Mouse (Mus musculus) kidney, postnatal 0 days (tissue): ENCODE measurements at regions not wholly inside any gene's neighbourhood (a gene's known extent, or its start where the extent isn't known, plus 50 kb on each side); places are given as distances from the start of the nearest gene placed in this dataset.

Experiments
- ATAC-seq: fragments of 200-750 bp; cut with Nextera tagmentation; replicated peaks from 2 replicates; pipeline ENCODE4 v1.8.0; 2017; ENCODE audit warnings: low read depth, moderate number of reproducible peaks, moderate TSS enrichment, moderate library complexity; ENCODE audit not compliant: low FRiP score
- DNase-seq: peaks from one replicate; pipeline ENCODE4 v3.0.0-alpha.2; 2016; ENCODE audit warnings: low spot score
- H3K27ac ChIP-seq: fragments of 300-500 bp; sonication (generic); 2 replicates; pipeline ENCODE4 v1.5.1; 2014; ENCODE audit warnings: mild to moderate bottlenecking
- H3K27me3 ChIP-seq: fragments of 300-500 bp; sonication (generic); 2 replicates; pipeline ENCODE4 v1.6.1; 2014; ENCODE audit warnings: low read length, mixed read lengths; ENCODE audit not compliant: insufficient read depth
- H3K36me3 ChIP-seq: fragments of 300-500 bp; sonication (generic); 2 replicates; pipeline ENCODE4 v1.6.1; 2014; ENCODE audit warnings: low read length, mixed read lengths; ENCODE audit not compliant: insufficient read depth
- H3K4me1 ChIP-seq: fragments of 300-500 bp; sonication (generic); replicated peaks from 2 replicates; pipeline ENCODE4 v1.6.1; 2014; ENCODE audit warnings: antibody characterized with exemption, low read length, mixed read lengths; ENCODE audit not compliant: insufficient read depth
- H3K4me2 ChIP-seq: fragments of 300-500 bp; sonication (generic); 2 replicates; pipeline ENCODE4 v1.6.1; 2014; ENCODE audit warnings: mild to moderate bottlenecking, low read length, moderate library complexity, mixed read lengths
- H3K4me3 ChIP-seq: fragments of 300-500 bp; sonication (generic); replicated peaks from 2 replicates; pipeline ENCODE4 v1.5.1; 2014; ENCODE audit warnings: low read depth, low read length
- H3K9ac ChIP-seq: fragments of 300-500 bp; sonication (generic); 2 replicates; pipeline ENCODE4 v1.6.1; 2014; ENCODE audit warnings: low read depth, low read length
- H3K9me3 ChIP-seq: fragments of 300-500 bp; sonication (generic); replicated peaks from 2 replicates; pipeline ENCODE4 v1.6.1; 2016; ENCODE audit warnings: low read length, inconsistent platforms, mixed read lengths
- CTCF ChIP-seq: IDR thresholded peaks from 2 replicates; pipeline ENCODE4 v1.5.1; 2016; ENCODE audit warnings: antibody characterized with exemption, low read depth, mild to moderate bottlenecking, moderate library complexity
- WGBS: fragments of 180-500 bp; shearing (Covaris S2); extraction: QIAGEN DNeasy Blood & Tissue Kit; methylation state at CpG from one replicate; pipeline ENCODE4 v1.1.7; 2014; 5-methylcytosine and 5-hydroxymethylcytosine counted together

DNA sequence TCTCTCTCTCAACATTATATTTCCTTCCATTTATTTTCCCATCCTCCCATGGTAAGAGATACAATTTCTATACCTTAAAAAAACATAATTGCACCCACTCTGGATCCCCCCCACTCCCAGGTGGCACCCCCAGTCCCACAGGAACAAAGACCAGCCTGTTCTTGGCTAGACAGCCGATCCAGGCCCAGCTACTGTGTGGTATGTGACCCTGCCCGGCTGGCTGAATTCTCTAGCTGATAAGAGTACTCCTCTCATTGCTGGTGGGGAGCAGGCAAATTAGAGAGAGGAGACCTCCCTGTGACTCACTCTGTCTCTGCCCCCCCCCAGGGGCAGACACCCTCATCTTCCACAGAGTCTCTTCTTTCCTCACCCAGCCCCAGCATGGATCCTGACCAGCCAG is 113.6 kb downstream of the Sall1 start:
- ATAC-seq, result no peak
- TF ChIP-seq CTCF, result no peak
- H3K36me3 ChIP-seq, result no peaks in the 10 kb centered on the region
- H3K27ac ChIP-seq, result no peak overlapping the region
- H3K27me3 ChIP-seq, result no peaks in the 10 kb centered on the region
- 37% methylated on average over 2 of the region's 2 CpGs for WGBS
- H3K9me3 ChIP-seq, result no peaks in the 10 kb centered on the region
- H3K9ac ChIP-seq, result no peak overlapping the region
- H3K4me3 ChIP-seq, result no peak overlapping the region
- H3K4me1 ChIP-seq, result 0 out of 2 replicates have a peak, but pooled peaks cover 5% of the 10 kb centered on the region
- no peak overlapping the region for H3K4me2 ChIP-seq
- no peak for DNase-seq

DNA sequence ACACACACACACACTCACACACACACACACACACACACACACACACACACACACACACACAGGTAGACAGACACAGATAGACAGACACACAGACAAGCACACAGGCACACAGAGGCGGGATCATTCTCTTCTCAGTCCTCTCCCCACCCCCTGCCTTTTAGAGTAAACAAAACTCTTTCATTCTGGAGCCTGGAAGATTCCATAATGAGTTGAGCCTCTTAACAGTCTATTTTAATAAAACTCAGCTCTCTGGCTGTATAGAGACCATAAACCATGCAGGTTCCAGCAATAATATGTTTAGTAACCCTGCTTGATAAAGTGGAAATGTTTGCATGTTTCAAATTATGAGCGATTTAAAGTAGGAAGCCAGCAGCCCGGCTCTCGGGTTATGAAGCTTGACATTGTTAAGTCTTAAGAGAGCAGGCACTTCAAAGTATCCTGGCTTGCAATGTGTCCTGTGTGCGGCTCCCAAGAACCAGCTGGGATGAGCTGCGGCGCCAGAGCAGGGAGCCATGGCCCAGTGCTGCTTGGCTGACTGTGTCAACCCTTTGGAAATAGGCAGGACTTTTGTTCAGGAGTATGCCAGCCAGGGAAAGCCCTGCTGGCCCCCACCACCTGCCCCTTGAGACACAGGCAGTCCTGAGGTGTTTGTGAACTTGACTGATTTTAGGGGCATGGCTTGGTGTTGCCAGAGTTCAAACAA is 115.1 kb downstream of the Sall1 start:
- no peak for TF ChIP-seq CTCF
- 30% methylated on average over 7 of the region's 7 CpGs for WGBS
- no peaks in the 10 kb centered on the region for H3K9me3 ChIP-seq
- H3K4me2 ChIP-seq, result no peak overlapping the region
- no peak overlapping the region for H3K4me3 ChIP-seq
- no peak overlapping the region for H3K9ac ChIP-seq
- peak; percentile 45 for DNase-seq
- H3K36me3 ChIP-seq, result no peaks in the 10 kb centered on the region
- no peak for ATAC-seq
- no peaks in the 10 kb centered on the region for H3K27me3 ChIP-seq
- 0 out of 2 replicates have a peak, but pooled peaks cover 5% of the 10 kb centered on the region for H3K4me1 ChIP-seq
- H3K27ac ChIP-seq, result peak overlapping the region; percentile 31; the same call in 1 of the 2 replicates

DNA sequence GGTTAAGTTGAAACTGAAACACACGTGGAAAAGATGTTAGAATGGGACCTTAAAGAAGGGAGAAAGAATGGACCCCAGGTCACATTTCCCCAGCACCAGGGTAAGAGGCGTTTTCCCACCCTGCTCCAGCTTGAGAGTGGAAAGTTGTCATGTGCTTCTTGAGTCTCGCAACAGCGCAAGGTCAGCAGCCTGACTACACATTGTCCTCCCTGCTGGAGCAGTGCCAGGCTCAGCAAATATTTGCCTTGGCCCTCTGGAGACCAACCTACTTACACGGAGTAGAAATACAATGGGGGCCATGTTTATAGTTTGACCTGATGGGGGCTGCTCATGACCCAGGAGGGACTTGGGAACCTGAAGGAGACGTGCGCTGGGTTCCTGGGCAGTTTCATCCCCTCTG is 121.1 kb downstream of the Sall1 start:
- Histone ChIP-seq H3K4me1 (no peaks in the 10 kb centered on the region), H3K27ac (no peak overlapping the region), H3K27me3 (no peaks in the 10 kb centered on the region), H3K4me3 (no peak overlapping the region), H3K9me3 (no peaks in the 10 kb centered on the region), H3K9ac (no peak overlapping the region), H3K4me2 (no peak overlapping the region), H3K36me3 (no peaks in the 10 kb centered on the region)
- no peak for ATAC-seq
- TF ChIP-seq CTCF, result no peak
- DNase-seq, result no peak
- 49% methylated on average over 7 of the region's 7 CpGs for WGBS

DNA sequence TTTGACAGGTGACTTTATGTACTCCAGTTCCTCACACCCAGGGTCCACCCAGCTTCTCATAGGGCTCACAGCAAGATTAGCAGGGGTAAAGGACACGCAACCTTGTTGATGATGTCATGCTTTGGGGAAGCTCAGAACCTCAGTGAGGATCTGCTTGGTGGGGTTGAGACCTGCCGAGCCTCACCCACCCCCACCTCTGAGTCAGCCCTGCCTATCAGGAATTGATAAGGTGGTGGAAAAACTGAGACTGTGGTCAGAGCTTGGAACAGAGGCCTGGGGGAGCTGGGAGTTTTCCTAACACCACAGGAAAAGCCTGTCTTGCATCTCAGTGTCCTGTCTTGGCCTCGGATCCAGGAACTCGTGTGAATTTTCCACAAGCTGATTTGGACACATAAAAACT is 122.0 kb downstream of the Sall1 start:
- Histone ChIP-seq H3K4me2 (no peak overlapping the region), H3K27ac (no peak overlapping the region), H3K4me1 (no peaks in the 10 kb centered on the region), H3K4me3 (no peak overlapping the region), H3K36me3 (no peaks in the 10 kb centered on the region), H3K27me3 (no peaks in the 10 kb centered on the region), H3K9me3 (no peaks in the 10 kb centered on the region), H3K9ac (no peak overlapping the region)
- ATAC-seq, result no peak
- TF ChIP-seq CTCF, result no peak
- 67% methylated on average over 4 of the region's 4 CpGs for WGBS
- DNase-seq, result no peak

DNA sequence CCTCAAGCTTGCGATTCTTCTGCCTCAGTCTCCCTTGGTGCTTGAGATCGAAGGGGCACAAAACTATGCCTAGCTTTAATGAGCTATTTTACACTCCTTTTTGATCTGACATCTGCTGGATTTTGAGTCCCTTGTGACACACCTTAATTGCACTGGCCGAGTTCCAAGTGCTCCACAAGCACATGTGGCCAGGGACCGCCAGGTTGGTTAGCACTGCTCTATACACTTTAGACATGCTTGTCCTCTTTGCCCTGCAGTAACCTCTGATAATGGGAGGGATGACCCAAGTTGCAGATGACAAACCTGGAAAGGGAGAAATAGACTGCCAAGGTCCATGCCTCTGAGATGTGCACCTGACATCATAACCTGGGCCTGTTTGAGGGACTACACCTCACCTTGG is 124.7 kb downstream of the Sall1 start:
- TF ChIP-seq CTCF, result no peak
- no peak for DNase-seq
- Histone ChIP-seq H3K27ac (no peak overlapping the region), H3K9me3 (no peaks in the 10 kb centered on the region), H3K4me2 (no peak overlapping the region), H3K9ac (no peak overlapping the region), H3K4me3 (no peak overlapping the region), H3K27me3 (no peaks in the 10 kb centered on the region), H3K4me1 (no peaks in the 10 kb centered on the region), H3K36me3 (no peaks in the 10 kb centered on the region)
- no peak for ATAC-seq
- WGBS, result 73% methylated on average over 4 of the region's 4 CpGs

DNA sequence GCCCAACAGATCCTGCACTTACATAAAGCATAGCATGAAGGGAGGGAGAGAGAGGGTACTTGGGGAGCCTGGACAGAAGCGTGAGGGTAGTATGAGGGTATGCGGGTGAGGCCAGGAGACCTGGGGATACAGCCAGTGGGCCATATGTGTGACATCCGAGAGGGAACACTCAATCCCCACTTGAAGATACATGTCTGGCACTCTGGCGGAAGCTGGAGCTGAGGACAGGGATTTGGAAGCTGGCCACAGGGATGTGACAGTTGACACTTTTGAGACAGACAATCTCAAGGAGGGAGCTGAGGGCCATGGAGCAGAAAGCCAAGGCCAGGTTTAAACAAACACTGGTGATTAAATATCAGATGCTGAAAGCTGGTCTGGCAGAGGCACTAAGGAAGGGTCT is 127.9 kb downstream of the Sall1 start:
- H3K4me2 ChIP-seq, result no peak overlapping the region
- WGBS, result 67% methylated on average over 4 of the region's 4 CpGs
- TF ChIP-seq CTCF, result no peak
- no peak overlapping the region for H3K9ac ChIP-seq
- DNase-seq, result no peak
- H3K27me3 ChIP-seq, result no peaks in the 10 kb centered on the region
- H3K9me3 ChIP-seq, result no peaks in the 10 kb centered on the region
- no peaks in the 10 kb centered on the region for H3K4me1 ChIP-seq
- no peak overlapping the region for H3K27ac ChIP-seq
- ATAC-seq, result no peak
- no peaks in the 10 kb centered on the region for H3K36me3 ChIP-seq
- no peak overlapping the region for H3K4me3 ChIP-seq

DNA sequence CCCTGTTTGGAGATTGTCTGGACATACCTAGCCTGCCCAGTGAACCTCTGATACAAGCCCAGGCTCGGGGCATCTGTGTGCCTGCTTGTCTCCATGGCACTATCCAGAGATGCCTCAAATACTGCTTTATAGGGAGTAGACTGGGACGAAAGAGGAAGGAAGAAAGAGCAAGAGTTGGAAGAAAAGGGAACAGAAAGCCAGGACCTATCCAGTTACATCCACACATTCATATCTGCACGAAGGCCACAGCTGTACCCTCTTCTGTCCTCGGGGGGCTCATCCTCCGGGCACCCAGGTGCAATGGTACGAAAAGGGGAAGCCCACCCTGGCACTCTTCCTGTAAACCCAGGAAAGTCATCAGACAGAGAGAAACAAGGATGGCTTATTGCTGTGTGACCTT is 129.3 kb downstream of the Sall1 start:
- H3K4me1 ChIP-seq, result no peaks in the 10 kb centered on the region
- H3K4me3 ChIP-seq, result no peak overlapping the region
- H3K36me3 ChIP-seq, result no peaks in the 10 kb centered on the region
- TF ChIP-seq CTCF, result no peak
- H3K9me3 ChIP-seq, result no peaks in the 10 kb centered on the region
- no peak overlapping the region for H3K27ac ChIP-seq
- H3K9ac ChIP-seq, result no peak overlapping the region
- no peak overlapping the region for H3K4me2 ChIP-seq
- ATAC-seq, result no peak
- DNase-seq, result no peak
- no peaks in the 10 kb centered on the region for H3K27me3 ChIP-seq
- 77% methylated on average over 6 of the region's 6 CpGs for WGBS
